Mouse (Mus musculus): ENCODE results near the gene Lmntd2.

Gene Lmntd2

DNA sequence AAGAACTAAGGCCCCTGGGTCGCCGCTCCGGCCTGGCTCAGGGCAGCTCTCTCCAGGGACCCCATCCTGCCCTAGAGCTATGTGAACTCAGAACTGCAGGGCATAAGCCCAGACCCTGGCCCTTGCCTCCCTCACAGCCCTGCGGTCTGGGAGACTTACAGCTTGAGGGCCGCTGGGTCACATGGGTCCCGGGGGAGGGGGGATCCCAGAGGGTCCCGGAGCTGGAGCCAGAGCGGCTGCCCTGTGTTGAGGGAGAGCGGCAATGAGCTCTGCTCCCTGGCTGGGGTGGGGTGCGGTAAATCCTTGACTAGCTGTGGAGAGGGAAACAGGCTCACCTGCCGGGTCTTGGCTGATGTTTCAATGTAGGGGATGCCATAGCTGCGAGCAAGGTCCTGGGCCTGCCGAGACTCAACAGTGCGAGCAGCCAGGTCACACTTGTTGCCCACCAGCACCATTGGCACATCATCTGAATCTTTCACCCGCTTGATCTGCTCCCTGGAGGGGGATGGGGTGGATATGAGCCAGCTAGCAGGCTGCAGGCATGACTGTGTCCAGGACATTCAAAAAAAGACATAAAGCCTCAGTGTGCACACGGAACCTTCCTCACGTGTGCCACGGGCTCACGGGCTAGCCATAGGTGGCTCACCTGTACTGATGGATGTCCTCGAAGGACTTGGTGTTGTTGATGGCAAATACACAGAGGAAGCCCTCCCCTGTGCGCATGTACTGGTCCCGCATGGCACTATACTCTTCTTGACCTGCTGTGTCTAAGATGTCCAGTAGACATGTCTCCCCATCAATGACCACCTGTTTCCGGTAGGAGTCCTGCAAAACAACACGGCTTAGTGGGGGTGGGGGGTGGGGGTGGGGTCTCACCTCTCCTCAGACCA lies 21.8 kb downstream of the Lmntd2 start:
- no peak for DNase-seq (ENCODE audit: low read depth in 1 of 2, low spot score in 2 of 2)

DNA sequence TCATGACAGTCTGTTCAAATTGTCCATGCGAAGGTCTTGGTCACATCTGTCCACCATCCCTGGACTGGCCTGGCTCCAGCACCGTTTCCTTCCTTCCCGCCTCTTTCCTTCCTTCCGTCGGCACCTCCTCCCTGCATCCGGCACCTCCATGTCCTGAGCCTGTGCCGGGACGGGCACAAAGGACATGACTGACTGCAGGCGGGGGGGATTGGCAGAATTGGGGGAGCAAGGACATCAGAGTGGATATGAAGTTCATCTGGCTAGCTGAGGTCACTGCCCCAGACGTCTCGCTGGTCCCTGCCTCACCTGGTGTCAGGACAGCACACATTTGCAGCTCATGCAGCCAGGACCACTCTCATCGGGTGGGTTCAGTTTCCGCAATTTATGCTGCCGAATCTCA lies 22.8 kb downstream of the Lmntd2 start:
- no peak for DNase-seq (ENCODE audit: low read depth in 1 of 2, low spot score in 2 of 2)

DNA sequence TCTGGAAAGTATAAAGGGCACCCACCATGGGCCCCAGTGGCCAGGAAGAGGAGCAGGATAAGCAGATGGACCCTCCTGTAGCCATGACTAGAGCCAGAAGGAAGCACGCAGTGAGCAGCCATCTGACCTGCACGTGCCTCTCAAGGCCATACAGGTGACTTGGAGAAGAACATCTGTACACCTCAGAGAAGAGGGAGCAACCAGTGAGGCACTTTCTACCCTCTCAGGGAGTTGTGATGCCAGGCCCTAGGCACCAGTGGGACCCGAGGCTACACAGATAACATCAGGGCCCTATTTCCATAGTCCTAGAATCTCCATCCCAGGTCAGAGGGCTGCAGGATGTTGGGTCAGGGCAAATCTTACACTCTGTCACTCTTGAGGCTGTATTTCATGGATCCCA lies 23.7 kb downstream of the Lmntd2 start:
- DNase-seq (ENCODE audit: low read depth in 1 of 2, low spot score in 2 of 2) = no peak

DNA sequence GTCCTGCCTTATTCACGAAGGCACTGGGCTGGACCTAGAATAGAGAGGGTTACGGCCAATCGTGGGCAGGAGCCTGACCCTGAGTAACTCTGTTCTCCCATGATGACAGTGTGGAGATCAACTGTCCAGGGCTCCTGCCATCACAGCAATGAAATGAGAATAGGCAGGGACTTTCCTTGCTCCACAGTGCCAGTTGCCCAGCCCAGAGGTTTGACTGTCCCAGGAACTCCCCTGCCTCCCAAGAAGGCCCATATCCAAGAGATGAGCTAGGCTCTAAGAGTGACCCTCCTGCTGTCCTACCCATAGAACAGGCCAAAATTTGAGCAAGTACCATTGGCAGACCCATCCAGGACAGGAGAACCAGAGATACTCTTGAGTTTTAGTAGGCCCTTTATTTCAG lies 25.1 kb downstream of the Lmntd2 start:
- DNase-seq (ENCODE audit: low read depth in 1 of 2, low spot score in 2 of 2) = no peak

DNA sequence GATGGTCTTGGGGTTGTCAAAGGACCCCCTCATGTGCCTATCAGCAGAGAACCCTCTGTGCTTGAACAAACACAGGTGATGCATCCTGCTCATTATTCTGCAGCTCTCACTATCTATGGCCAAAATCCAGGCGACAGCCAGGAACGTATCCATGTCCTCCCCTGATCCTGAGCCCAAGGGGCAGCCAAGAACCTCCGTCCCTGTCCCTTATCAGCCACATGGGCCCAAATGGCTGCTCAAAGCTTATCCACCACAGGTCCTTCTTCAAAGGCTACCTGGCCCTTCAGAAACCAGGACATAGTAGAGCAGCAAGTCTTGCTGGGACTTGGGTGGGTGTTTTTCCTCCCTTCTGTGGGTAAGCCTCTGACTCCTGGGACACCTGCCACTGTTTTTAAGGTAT lies 25.7 kb downstream of the Lmntd2 start:
- DNase-seq (ENCODE audit: low read depth in 1 of 2, low spot score in 2 of 2) = no peak

DNA sequence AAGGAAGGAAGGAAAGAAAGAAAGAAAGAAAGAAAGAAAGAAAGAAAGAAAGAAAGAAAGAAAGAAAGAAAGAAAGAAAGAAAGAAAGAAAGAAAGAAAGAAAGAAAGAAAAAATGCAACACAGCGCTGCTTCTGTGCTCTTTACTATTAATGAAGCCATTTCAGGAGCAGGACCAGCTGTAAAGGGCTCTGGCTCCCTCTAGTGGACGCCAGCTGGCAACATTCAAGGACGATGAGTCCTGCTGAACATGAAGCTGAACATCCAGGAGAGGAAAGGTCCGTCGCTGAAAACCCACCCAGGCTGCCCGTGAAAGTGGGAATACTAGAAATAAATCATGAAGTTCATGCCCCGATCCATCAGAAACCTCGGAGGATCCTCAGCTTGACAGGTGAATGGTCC lies 37.7 kb downstream of the Lmntd2 start:
- DNase-seq (ENCODE audit: low read depth in 1 of 2, low spot score in 2 of 2) = peak; percentile 56 to 76

DNA sequence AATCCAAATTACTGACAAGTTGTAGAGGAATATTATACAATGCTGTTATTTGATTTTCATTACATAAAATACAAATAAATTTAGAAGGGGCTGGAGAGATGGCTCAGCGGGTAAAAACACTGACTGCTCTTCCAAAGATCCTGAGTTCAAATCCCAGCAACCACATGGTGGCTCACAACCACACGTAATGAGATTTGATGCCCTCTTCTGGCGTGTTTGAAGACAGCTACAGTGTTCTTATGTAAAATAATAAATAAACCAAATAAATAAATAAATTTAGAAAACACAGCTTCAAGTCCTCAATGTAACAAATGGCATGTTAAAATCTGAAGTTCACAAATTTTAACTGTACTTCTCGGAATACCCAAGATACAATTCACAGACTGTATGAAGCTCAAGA lies 38.8 kb downstream of the Lmntd2 start:
- DNase-seq (ENCODE audit: low read depth in 1 of 2, low spot score in 2 of 2) = no peak

DNA sequence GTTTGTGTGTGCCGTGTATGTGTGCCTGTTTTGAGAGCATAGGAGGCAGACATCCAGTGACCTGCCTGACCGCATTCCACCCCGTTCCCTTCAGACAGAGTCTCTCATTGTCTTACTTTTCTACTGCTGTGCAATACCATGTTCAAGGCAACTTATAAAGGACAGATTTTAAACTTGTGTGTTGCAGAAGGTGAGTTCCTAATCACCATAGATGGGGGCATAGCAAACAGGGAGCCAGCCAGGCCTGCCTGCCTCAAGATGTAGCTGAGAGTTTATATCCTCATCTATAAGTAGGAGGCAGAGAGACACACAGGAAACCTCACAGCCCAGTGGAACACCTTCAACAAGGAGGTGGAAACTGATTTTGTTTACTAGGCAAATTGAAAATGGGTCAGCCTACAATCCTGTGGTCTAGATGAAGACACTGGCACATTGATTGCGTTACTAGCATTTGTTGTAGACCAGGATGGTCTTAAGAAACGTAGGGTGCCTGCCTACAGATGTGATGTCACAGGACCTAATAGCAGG lies 40.5 kb downstream of the Lmntd2 start:
- DNase-seq (ENCODE audit: low read depth in 1 of 2, low spot score in 2 of 2) = no peak

DNA sequence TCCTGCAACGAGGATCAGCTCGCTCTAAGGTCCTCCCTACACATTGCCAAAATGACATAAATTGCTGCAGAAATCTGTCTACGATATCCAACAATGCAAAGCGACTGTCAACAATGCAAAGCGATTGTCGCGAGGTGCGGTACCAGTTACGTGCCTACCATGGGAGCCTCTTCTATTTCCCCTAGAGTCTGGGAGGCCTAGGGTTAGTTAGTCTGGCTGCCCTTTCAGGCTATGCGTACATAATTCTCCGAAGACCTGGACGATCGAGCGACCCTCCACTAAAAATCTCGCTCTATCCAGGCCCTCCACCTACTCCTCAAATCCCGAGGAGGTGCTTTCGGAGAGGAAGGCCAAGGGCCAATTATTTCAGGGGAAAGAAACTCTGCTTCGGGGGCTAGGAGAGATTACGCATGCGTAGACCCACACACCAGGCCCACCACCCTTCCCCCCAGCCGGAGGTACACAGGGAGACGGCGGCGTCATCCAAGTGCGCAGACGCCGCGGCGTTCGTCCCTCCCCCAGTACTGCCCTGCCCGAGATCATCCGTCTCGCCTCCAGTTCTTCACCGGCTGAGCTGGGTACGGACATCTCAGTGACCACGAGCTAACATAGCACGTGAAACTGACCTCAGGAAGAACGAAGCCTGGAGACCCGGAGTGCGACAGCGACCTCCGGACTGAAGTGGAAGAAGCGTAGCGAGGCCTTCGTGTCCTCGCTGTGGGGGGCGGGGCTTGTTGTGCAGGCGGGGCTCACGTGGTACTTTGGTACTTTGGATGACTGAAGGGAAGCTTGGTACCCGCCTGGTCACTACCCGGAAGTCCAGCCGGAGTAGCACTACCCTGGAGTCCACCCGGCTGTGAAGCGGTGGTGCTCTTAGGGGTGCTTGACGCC lies 41.5 kb downstream of the Lmntd2 start, which contains the start of gene Rnh1:
Gene Rnh1 (minus strand): TSS at position 742 of the 891 bp plus-strand sequence.
- peak; percentile 59 to 82 for DNase-seq (ENCODE audit: low read depth in 1 of 2, low spot score in 2 of 2)

DNA sequence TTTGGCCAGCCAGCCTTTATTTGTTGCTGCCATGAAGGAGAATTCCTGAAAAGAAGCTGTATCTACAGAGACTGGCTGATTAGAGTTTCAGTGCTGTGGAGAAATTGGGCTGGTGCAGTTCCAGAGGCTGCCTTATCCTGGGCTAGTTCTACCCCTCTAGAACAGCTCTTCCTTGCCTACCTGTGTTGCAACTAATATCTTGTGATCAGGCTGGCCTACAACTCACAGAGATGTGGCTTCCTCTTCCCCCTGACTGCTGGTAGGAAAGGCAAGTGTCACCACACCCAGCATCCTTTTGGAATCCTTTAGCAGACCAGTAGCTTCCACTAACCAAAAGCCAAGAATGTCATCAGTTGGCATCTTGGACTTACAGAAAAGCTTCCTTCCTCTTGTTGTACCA lies 44.0 kb downstream of the Lmntd2 start:
- peak in 1 of 2 experiments; percentile 28 for DNase-seq (ENCODE audit: low read depth in 1 of 2, low spot score in 2 of 2)

DNA sequence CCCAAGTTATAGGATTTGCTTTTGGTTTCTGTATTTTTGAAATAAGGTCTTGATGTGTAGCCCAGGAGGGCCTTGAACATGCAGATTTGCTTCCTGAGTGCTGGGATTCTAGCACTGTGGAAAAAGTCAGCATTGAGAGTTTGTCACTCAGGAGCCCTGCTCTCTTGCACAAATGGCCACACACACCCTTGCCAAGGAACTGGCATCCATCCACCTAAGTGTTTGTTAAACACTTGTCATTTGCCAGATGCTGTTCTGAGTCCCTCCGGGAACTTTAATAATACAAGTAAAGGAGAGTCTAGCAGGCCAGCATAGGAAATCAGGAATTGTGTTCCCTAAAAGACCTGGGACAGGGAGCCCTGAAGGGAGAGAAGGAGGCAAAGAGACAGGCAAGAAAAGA lies 44.6 kb downstream of the Lmntd2 start:
- no peak for DNase-seq (ENCODE audit: low read depth in 1 of 2, low spot score in 2 of 2)

DNA sequence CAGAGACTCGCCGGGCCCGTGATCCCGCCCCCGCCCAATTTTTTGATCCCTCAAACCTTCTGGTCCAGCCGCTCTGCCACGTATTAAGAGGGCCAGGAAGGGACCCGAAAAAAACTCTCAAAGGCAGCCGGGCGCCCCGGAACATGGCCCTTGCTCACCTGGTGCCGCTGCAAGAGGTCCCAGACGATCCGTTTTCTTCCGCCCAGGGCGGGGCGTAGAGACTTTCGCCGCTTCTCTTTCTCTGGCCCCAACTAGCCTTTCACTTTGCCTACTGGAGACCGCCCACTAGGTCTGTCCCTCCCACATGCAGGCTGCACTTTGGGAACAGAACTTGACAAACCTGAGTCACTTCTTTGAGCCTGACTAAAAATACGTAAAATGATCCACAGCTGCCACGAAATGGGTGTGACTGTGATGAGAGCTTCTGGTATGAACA lies 45.3 kb downstream of the Lmntd2 start:
- peak; percentile 70 to 77 for DNase-seq (ENCODE audit: low read depth in 1 of 2, low spot score in 2 of 2)

DNA sequence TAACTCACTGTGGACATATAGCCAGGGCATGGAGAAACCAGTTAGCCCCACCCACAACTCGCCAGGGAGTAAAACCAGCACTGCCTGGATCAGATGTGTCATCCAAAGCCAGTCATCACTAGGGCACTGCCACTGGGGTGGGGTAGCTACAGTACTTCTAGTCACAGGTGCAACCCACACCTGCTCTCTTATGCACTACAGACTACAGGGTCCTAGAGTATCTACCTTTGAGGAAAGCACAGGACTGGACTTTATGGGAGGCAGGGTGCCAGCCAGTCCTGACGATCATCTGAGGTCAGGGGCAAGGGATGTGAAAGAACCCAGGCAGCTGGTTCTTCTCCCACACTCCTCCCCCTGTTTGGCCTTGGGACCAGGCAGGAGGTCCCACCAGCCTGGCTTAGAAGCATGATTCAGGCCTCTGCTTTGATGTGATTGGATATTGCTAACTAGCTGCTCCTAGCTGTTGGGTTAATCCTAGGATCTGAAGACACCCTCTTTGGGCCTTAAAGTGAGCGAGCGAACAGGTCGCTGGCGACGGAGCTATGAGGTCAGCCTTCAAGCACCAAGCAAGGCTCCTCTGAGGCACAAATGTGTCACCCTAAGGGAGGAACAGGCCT lies 45.9 kb downstream of the Lmntd2 start:
- DNase-seq (ENCODE audit: low read depth in 1 of 2, low spot score in 2 of 2) = peak; percentile 15 to 16

DNA sequence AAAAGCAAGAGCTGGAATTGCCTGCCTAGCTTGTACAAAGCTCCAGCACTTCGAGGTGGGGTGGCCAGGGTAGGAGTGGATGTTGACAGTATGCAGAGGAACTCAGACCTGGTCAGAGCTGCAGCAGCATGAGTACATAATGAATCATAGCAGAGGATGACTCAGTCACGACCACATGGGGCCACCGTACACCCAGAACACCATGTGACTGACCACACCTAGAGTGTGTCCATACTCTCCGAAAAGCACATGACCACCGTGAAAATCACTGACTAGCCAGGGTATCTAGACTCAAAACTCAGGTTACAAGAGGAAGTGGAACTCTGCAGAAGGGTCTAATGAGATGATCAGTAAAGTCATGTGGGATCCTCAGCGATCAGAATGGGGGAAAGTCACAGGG lies 49.0 kb downstream of the Lmntd2 start:
- DNase-seq (ENCODE audit: low read depth in 1 of 2, low spot score in 2 of 2) = peak; percentile 49 to 63

DNA sequence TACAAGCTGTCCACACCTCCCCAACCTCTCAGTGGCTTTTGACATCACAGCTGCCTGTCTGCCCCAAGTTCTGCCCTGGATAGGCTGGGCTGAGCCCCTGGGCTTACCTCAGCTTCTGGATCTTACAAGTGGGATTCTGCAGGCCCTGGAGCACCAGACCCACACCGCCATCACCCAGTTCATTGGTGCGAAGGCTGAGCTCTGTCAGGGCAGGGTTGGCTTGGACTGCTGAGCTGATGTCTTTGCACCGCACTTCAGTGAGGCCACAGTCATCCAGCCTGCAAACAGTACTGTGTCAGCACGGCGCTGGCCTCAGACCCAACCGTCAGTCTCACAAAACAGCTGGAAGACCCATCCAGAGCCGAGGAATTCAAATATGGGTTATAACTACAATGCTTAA lies 49.5 kb downstream of the Lmntd2 start:
- no peak for DNase-seq (ENCODE audit: low read depth in 1 of 2, low spot score in 2 of 2)

Data from monocyte, adult 2 months (primary cell).